Mouse (Mus musculus) C2C12 (cell line): Measurements from ENCODE around the gene Trim12c.
"Not testable (repeated sequence)": the region's sequence is repeated elsewhere in the genome, so short reads cannot be mapped to it uniquely, and the experiment has no call there.

ENCODE experiments used
- CTCF ChIP-seq: IDR thresholded peaks from one replicate; pipeline ENCODE4 v1.5.1; 2011; ENCODE audit not compliant: control insufficient read depth, insufficient read depth, insufficient read length
- MYOG ChIP-seq: IDR thresholded peaks from one replicate; pipeline ENCODE4 v1.6.1; 2011; ENCODE audit not compliant: control insufficient read depth, insufficient read length; ENCODE audit errors: extremely low read depth

DNA sequence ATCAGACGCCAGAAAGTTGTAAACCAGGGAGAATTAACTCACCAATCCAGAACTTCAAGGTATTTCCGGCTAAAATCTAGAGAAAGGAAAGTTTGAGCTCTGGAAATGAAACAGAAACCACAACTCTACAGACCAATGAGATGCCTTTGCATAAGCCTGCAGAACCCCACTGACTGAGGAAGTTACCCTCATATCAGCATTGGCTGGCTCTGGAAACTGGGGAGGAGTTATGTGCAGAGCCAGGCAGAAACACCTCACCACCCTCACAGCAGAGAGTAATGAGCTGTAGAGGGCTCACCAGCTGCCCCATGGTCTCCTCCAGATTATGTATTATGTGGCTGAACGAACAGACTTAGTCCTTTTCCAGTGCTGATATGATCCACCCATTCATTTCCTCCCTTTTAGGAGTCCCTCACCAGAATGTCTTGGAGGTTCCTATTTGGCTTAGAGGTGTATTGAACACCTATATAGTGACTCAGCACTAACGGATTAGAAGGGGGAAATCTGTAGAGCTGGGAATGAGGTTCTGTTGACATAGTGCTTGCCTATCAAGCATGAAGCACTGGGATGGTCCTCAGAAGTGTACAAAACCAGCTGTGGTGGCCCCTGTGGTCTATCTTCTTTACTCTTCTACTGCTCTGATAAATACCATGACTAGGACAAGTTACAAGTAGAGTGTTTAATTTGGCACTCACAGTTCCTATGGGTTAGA, 37.6 kb downstream of the Trim12c start, which contains the start of gene Trim12a:
- not testable (repeated sequence) for TF ChIP-seq CTCF, MYOG
